Mouse (Mus musculus) liver, postnatal 0 days (tissue): ENCODE data around the gene Rbbp8nl. TPM values are rescaled to one million over a fixed set of nuclear protein-coding genes. Genes with fewer than 3 reads are reported as not detected.

ENCODE experiments used
- ATAC-seq: fragments of 200-750 bp; cut with Nextera tagmentation; 2 replicates; pipeline ENCODE4 v1.8.0; 2017; ENCODE audit warnings: mild to moderate bottlenecking, moderate library complexity
- DNase-seq: peaks from one replicate; pipeline ENCODE4 v3.0.0-alpha.2; 2016
- H3K27ac ChIP-seq: fragments of 300-500 bp; sonication (generic); 2 replicates; pipeline ENCODE4 v1.5.1; 2014; ENCODE audit warnings: antibody characterized with exemption, moderate library complexity, mild to moderate bottlenecking, low read depth
- H3K27me3 ChIP-seq: fragments of 300-500 bp; sonication (generic); 2 replicates; pipeline ENCODE4 v1.6.1; 2014; ENCODE audit warnings: low read length, control low read depth, mixed read lengths; ENCODE audit not compliant: insufficient read depth
- H3K36me3 ChIP-seq: fragments of 300-500 bp; sonication (generic); replicated peaks from 2 replicates; pipeline ENCODE4 v1.6.1; 2014; ENCODE audit warnings: mild to moderate bottlenecking, control low read depth, low read length, moderate library complexity, mixed read lengths; ENCODE audit not compliant: insufficient read depth
- H3K4me1 ChIP-seq: fragments of 300-500 bp; sonication (generic); 2 replicates; pipeline ENCODE4 v1.6.1; 2014; ENCODE audit warnings: antibody characterized with exemption, mild to moderate bottlenecking, control low read depth; ENCODE audit not compliant: insufficient read depth
- H3K4me2 ChIP-seq: fragments of 300-500 bp; sonication (generic); 2 replicates; pipeline ENCODE4 v1.6.1; 2014; ENCODE audit warnings: low read depth, mild to moderate bottlenecking, low read length, moderate library complexity, mixed read lengths
- H3K4me3 ChIP-seq: fragments of 300-500 bp; sonication (generic); 2 replicates; pipeline ENCODE4 v1.5.1; 2014; ENCODE audit warnings: low read depth, low read length
- H3K9ac ChIP-seq: fragments of 300-500 bp; sonication (generic); replicated peaks from 2 replicates; pipeline ENCODE4 v1.6.1; 2014; ENCODE audit warnings: mild to moderate bottlenecking, moderate library complexity
- H3K9me3 ChIP-seq: fragments of 300-500 bp; sonication (generic); 2 replicates; pipeline ENCODE4 v1.6.1; 2016; ENCODE audit warnings: mild to moderate bottlenecking, control low read depth, low read length, mixed read lengths
- CTCF ChIP-seq: sonication (generic); IDR thresholded peaks from 2 replicates; pipeline ENCODE4 v1.5.1; 2016; ENCODE audit warnings: antibody characterized with exemption, low read depth
- EP300 ChIP-seq: IDR thresholded peaks from 2 replicates; pipeline ENCODE4 v1.6.1; 2016; ENCODE audit warnings: antibody characterized with exemption, low read depth, mild to moderate bottlenecking
- WGBS: fragments of 180-500 bp; shearing (Covaris S2); extraction: QIAGEN DNeasy Blood & Tissue Kit; methylation state at CpG from one replicate; pipeline ENCODE4 v1.1.7; 2014; ENCODE audit not compliant: insufficient replicate concordance; 5-methylcytosine and 5-hydroxymethylcytosine counted together
- microRNA-seq: library from miRNA; unstranded; fragments of <30 nt; microRNA quantifications from one replicate; pipeline ENCODE4, GENCODE M21; 2016
- polyA plus RNA-seq: library from polyadenylated mRNA; unstranded; fragments of >200 nt; fragmentation: Nextera tagmentation; extraction: Ambion mirVana; gene quantifications from 2 replicates; pipeline ENCODE4 v1.2.1, GENCODE M21; 2015

The Rbbp8nl gene
- polyA plus RNA-seq, 1 experiment from 2014 or later = not detected

- no peak overlapping the region for H3K27ac ChIP-seq
- peaks cover 28% of the 10 kb centered on the region for H3K4me1 ChIP-seq
- TF ChIP-seq EP300 (no peak), CTCF (0 out of 2 replicates have a peak, but pooled peaks have one; percentile 6)
- no peaks in the 10 kb centered on the region for H3K9me3 ChIP-seq
- no peak overlapping the region for H3K4me3 ChIP-seq
- H3K9ac ChIP-seq = no peak overlapping the region
- DNase-seq (no peak), ATAC-seq (no peak)
- no peaks in the 10 kb centered on the region for H3K36me3 ChIP-seq
- H3K27me3 ChIP-seq = peaks cover 24% of the 10 kb centered on the region
- 57% methylated on average over 7 of the region's 7 CpGs for WGBS
- H3K4me2 ChIP-seq = no peak overlapping the region
Measured at GRCm38 (mm10) chr2:180228592-180228991, 61.1 kb downstream of the Rbbp8nl start.

- Histone ChIP-seq H3K36me3 (no peaks in the 10 kb centered on the region), H3K27me3 (peaks cover 24% of the 10 kb centered on the region), H3K4me2 (peak overlapping the region; percentile 57; the same call in 1 of the 2 replicates), H3K4me1 (peaks cover 23% of the 10 kb centered on the region), H3K27ac (no peak overlapping the region), H3K4me3 (no peak overlapping the region), H3K9ac (no peak overlapping the region), H3K9me3 (no peaks in the 10 kb centered on the region)
- DNase-seq (peak; percentile 13), ATAC-seq (no peak)
- 59% methylated on average over 6 of the region's 6 CpGs for WGBS
- no peak for TF ChIP-seq CTCF
- TF ChIP-seq EP300 = no peak
Measured at GRCm38 (mm10) chr2:180228060-180228458, 61.6 kb downstream of the Rbbp8nl start.

Small RNAs within 50 kb of the gene (microRNA-seq; reads per million reads assigned to microRNA genes)
- gene Mir3091 = not detected

Other genes starting within 250 kb of the Rbbp8nl start
- gene Psma7, start 247.4 kb downstream of the Rbbp8nl start, polyA plus RNA-seq = 264 and 278 TPM in 2 replicates
- gene Ss18l1, start 247.4 kb downstream of the Rbbp8nl start, polyA plus RNA-seq = 0.50 and 0.62 TPM in 2 replicates
- gene Mtg2, start 219.3 kb downstream of the Rbbp8nl start, polyA plus RNA-seq = 9.6 and 9.8 TPM in 2 replicates
- gene Hrh3, start 185.4 kb downstream of the Rbbp8nl start, polyA plus RNA-seq = not detected in 2 replicates
- 9.6 and 10.5 TPM in 2 replicates for gene Osbpl2, start 170.6 kb downstream of the Rbbp8nl start, polyA plus RNA-seq
- gene Adrm1, start 118.4 kb downstream of the Rbbp8nl start, polyA plus RNA-seq = 91.9 and 98.0 TPM in 2 replicates
- 2.1 and 2.2 TPM in 2 replicates for gene Lama5, start 64.0 kb downstream of the Rbbp8nl start, polyA plus RNA-seq
- 382 and 393 TPM in 2 replicates for gene Rps21, start 32.5 kb downstream of the Rbbp8nl start, polyA plus RNA-seq
- gene Cables2, start 16.4 kb downstream of the Rbbp8nl start, polyA plus RNA-seq = 4.7 and 5.2 TPM in 2 replicates
- 0.08 and 0.11 TPM in 2 replicates for gene Gata5, start 44.8 kb upstream of the Rbbp8nl start, polyA plus RNA-seq
- gene Slco4a1, start 166.4 kb upstream of the Rbbp8nl start, polyA plus RNA-seq = 0.86 and 0.91 TPM in 2 replicates
- not detected in 2 replicates for gene Ntsr1, start 210.1 kb upstream of the Rbbp8nl start, polyA plus RNA-seq